Mouse (Mus musculus): ENCODE results near the gene Dnmbp.
A peak's percentile ranks its signal among the peaks of the same experiment; 100 is the strongest.

The Dnmbp gene

DNA sequence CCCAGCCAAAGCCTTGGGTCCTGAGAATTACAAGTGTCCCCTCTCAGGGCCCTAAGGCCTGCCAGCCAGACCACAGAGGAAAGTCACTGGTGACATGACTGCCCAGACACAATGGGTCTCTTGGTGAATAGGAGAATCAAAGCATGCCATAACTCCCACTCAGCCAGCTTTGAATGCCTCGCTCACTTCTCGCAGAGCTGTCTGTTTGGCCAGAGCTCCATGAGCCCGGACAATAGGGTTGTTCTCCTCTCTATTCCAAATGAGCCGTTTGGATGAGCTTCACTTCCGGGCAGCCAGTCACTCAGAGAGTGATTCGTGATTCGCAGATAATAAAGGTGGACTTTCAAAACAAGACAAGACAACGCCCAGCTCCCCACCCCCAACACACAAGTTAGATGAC is 34.9 kb downstream of the Dnmbp start:
- no peak for DNase-seq

DNA sequence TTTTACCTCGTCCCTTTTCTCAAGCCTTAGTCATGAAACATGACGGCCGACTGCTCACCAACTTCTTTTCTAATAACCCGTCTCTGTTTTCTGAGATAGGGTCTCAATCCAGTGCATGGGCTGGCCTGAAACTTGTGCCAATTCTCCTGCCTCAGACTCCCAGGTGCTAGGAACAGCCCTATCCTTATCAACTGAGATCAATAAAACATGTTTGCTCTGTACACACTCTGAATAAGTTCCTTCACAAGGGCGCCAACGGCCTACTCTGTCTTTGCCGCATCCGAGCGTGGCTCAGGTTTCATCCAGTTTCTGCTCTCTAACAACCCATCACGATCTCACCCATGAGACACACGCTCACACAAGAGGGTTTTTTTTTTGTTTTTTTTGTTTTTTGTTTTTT is 35.7 kb downstream of the Dnmbp start:
- no peak for DNase-seq

DNA sequence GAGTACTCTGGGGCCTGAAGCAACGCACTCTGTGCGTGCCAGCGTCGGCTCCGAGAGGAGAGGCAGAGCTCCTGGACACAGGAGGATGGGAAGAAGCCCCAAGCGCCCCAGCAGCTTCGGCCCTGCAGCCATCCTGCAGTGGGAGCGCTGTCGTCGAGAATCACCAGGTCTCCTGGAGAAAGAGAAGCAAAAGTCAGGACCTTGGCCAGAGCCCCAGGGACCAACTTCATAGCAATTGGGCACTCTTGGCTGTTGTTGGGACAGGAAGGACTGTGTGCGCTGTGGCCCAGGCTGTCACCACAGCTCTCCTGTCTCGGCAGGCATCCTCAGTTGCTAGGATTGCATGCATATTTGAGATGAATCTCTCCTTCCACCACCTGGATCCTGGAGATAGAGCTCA is 37.1 kb downstream of the Dnmbp start:
- no peak for DNase-seq

DNA sequence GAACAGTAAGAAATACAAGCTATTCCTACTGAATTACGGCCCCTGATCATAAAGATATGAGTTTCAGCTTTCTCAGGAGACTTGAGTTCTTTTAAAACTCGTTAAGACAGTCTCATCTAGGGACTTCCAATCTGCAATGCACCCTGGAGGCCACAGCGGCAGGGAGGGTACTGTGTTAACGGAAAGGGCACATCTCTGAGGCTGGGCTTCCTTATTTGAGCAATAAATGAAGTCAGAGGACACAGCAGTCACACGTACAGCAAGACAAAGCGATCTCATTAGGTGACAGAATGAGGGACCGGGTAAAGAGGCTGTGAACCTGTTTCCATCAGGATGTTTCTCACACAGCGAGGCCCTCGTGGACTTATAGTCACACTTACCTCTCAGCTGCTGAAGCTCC is 39.3 kb downstream of the Dnmbp start:
- no peak for DNase-seq

DNA sequence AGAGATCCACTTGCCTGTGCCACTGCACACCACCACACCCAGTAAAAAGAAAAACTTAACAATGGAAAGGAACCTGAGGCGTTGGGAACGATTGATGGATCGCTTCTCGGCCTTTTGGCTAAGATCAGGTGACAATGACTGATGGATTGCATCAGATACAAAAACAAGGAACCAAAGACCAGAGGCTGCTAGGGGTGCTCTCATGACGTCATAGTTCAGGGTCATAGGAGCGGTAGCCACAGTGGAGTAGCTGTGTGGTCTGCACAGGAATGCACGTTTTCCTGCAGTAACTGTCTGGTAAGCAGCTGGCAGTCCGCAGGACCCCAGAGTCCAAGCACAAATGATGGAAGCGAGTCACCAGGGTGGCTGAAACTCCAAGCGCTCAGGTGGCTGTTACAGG is 41.4 kb downstream of the Dnmbp start:
- no peak for DNase-seq

DNA sequence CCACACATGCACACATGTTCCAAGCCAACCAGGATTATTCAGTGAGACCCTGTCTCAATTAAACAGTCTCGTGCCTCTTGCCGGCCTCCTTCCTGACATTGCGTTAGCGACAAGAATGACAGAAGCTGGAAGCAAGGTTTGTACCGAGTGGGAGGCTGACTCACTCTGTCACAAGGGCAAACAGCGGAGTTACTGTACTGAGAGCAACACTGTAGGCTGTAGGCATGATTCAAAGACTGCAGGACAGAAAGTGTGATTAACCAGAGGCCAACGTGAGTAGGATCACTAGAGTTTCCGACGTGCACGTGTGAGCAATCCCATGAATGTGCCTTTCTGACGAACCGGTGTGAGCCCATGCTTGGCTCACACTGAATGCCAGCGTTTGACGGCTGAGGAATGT is 43.5 kb downstream of the Dnmbp start:
- DNase-seq, result no peak

DNA sequence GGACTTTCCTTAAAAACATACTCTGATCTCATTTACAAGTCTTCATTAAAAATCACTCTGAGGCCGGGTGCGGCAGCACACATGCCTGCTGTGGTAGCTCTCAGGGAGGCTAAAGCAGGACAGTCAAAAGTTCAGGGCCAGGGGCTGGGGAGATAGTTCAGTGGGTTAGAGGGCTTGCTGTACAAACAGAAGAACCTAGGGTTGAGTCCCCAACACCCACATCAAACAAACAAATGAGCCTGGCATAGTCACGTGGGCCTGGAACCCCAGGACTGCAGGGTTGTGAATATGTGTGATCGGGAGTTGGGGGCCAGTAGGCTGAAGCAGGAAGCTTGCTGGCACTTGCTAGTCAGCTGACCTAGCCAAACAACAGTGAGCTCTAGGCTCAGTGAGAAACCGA is 44.0 kb downstream of the Dnmbp start:
- DNase-seq, result no peak

- no peak for DNase-seq
These were observed 45.2 kb downstream of the Dnmbp start for GRCm38 (mm10) chr19:43894821-43895220.

DNA sequence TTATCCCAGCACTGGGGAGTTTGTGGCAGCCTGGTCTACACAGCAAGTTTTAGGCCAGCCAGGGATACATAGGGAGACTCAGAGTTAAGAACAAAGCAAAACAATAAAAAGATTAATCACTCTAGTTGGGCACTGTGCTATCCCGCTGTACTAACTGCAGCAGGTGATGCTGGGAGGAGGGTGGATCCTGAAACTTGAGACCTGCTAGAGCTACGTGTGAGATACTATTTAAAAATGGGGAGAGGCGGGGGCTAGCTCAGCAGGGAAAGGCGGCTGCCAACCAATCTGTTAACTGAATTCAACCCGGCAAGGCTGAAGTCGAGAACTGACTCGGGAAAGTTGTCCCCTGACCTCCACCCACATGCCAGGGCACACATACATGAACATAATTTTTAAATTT is 45.9 kb downstream of the Dnmbp start:
- no peak for DNase-seq

GRCm38 (mm10) chr19:43890487-43890886 is 49.5 kb downstream of the Dnmbp start:
- DNase-seq, result no peak

GRCm38 (mm10) chr19:43887725-43888124 is 52.3 kb downstream of the Dnmbp start:
- DNase-seq, result no peak

- no peak for DNase-seq
These were observed 52.7 kb downstream of the Dnmbp start for GRCm38 (mm10) chr19:43887242-43887641.

DNA sequence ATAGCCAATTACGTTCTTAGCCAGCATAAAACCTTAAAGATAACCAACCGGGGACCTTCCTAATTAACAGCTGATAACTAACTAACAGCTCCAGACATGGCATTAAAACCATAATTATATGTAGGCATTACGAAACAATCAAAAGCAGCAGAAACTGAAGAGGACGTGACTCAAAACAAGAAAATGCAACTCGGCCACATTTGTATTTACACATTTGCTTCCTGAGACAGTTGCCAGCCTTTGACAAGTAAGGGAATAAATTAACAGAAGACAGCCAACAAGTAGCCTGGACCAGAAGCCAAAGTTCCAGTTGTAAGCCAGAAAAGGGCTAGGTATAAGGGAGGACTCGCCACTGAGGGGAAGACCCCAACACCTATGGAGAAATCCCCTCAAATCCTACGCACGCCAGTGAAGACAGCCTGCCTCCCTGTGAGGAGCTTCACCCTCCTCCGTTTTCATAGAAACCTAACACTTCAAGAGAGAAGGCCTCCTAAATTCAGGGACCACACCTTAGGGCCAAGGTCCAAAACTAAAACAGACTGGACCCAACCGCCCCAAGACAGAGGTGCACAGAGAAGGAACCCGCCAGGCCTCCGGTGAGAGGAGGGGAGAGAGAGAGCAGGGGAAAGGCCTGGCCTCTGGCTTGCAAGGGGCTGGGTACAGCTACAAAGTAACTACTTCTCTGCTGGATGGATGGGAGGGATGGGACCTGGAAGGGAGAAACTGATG is 53.5 kb downstream of the Dnmbp start:
- no peak for DNase-seq

DNA sequence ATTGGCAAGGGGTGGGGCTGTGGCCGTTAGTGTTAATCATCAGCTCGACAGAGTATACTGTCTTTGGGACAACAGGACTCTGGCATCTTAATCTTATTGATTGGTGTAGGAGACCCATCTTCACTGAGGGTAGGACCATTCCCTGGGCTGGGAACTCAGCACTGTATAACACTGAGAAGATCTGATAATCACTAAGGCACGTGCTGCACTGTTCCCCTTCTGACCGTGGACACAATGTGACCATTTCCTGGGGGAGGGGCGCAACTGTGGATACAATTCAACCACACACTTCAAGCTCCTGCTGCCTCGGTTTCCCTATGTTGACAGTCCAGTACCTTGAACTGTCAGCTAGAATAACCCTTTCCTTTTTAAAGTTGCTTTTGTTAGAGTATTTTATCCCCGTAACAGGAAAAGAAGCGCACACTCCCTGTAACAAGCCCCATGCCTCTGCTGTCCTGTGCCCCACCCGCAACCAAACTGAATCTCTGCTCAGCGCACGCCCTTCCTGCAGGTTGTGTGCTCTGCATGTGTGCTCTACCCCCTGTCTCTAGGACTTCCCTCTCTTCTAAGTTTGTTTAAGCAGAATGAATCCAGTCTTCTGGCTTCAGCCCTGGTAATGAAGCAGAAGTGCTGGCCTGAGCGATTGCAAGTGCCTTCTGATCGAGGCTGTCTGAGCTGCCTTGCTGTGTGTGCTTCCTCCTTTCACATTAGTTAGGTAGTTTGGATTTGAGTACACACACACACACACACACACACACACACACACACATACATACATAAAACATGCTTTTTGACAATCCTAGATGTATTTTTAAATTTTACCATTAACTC is 55.1 kb downstream of the Dnmbp start:
- DNase-seq, result no peak

- DNase-seq, result no peak
These were observed 57.0 kb downstream of the Dnmbp start for GRCm38 (mm10) chr19:43882895-43883573.

DNA sequence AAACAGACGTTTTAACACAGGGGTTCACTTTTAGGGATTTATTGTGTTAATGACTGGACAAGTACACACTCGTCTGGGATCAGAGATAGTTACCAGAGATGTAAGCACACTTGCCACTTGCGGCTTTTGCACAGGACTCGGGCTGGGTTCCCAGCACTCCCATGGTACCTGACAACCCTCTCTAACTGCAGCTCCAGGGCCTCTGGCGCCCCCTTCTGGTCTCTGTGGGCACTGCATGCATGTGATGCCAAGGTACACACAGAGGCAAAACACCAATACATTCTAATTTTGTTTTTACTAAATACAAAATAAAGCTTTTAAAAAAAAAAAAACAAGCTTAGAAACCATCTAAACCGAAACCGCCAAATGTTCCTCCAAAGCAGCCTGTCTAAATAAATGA is 58.4 kb downstream of the Dnmbp start:
- DNase-seq, result peak; percentile 34 to 36

GRCm38 (mm10) chr19:43880420-43880819 is 59.6 kb downstream of the Dnmbp start:
- no peak for DNase-seq

GRCm38 (mm10) chr19:43879401-43880212 is 60.4 kb downstream of the Dnmbp start:
- peak in 1 of 2 experiments; percentile 4 for DNase-seq

DNA sequence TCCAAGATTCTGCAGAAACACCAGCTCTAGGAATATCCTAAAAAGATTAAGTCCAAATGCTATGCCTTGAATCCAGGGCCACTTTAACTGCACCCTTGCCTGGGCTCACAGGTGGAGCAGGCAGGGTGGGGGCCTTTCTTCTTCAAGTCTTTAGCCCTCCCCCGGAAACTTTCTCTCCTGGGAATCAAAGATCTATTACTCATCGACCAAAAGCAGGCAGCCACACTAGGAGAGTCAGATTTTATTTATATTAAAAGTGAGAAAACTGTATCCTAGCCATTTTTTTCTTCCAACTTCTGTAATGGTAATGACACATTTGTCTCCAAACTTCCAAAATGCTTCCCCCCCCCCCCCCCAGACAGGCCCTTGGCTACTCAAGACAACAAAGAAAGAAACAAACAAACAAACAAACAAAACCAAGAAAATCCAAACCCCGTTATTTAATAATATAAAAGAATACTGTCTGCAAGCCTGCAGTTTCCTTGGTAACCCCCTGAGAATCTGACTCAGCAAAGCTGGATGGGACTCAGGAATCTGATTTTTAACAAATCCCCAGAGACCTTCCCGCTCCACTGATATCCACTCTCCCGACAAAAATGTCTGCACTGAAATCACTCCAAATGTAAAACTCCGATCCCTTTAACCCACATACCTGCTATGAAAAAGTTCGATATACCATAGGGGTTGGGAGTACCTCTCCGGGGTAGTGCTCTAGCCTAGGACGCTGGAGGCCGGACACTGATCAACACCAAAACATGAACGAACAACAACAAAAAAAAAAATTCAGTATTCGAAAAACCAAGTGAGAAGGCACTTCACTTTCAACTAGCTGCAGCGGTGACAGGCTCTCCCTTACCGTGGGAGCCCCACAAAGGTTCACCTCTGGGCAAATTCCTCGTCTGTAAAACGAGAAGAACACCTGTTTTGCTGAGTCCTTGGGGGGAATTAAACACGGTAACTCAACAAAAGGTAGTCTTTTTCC is 61.6 kb downstream of the Dnmbp start:
- DNase-seq, result no peak

GRCm38 (mm10) chr19:43877364-43877763 is 62.6 kb downstream of the Dnmbp start:
- no peak for DNase-seq

- no peak for DNase-seq
These were observed 64.0 kb downstream of the Dnmbp start for GRCm38 (mm10) chr19:43875996-43876395.

GRCm38 (mm10) chr19:43874351-43874750 is 65.6 kb downstream of the Dnmbp start:
- no peak for DNase-seq

All from B cell, adult 2 months (primary cell).